Mouse (Mus musculus): ENCODE measurements around the gene Slc8a3.

Gene Slc8a3

DNA sequence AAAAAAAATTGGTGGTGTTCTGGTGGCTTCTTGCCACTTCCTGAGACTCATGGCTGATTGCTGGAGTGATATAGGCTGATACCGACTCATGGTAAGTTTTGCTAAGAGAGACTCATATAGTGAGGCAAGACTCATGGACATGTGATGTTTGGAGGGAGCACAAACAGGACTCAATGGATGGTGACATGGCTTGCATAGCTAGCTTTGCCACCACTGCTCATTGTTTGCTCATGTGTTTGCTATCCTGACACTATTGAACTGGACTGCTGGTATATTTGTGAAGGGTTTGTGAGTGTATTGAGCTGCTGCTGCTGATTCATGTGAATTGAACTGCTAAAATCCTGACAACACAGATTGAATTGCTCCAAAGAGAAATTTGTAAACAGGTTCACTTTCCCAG, 95.8 kb downstream of the Slc8a3 start:
- in situ Hi-C loops (cut with MboI) = no loop called here

DNA sequence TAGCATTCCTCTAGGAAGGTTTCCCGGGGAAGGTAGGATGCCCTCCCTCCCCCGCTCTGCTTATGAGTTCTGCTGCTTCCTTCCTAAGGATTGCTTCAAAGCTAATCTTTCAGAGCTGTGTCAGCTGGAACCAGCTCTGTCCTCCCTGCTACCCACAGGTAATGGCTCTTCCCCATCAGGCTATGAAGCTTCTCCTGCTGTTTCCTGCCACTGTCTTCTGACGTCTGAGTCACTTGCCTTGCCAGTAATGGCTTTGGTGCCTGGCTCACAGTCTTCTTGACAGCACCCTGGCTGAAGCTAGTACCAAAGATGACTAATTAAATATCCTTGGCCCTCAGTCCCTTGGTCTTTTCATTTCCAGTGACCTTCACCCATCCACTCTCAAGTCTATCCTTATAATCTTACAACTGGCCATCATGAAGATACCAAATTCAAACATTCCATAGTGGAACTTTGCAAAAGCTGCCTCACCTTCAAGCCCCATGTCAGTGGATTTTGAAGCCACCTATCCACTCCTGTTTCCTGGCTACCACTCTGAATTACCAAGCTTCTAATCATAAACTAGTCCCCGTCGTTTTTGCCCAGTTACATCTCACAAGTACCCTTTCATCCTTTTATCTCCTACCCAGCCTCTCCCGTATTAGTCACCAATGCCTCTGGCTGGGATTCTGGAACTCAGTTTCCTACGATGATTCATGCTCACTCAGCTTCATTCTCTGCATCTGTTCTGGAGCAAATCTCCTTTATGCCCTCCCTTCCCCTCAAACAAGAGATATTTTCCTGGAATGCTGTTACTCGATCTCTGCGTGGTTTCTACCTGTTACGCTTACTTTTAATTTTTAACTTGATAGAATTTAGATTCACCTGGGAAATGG, 97.3 kb downstream of the Slc8a3 start:
- in situ Hi-C loops (cut with MboI) = no loop called here

DNA sequence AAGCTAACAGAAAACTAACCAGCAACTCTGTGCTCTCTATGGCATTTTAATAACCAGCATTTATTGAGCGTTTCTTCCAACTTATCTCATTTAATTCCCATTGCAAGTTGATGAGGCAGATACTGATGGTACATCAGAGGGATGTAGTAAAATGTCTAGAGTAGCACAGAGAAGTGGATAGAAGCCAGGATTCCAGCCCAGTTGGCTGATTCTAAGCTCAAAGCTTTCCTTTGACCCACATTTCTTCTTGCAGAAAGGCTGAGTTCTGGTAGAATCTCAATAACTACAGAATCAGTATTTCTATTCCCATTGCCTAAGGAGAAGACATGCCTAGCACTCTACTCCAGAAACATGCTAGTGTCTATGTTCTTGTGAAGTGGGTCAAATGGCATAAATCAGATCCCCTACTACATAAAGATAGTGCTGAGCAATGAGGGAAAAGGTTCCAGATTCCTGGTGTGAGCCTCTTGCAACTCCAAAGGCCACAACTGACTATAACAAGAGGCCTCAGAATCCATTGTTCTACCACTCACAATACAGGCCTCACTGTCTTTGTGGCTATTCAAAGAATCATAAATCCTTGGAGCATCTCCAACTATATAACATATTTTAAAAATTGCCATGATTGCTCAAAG, 99.1 kb downstream of the Slc8a3 start:
- in situ Hi-C loops (cut with MboI) = no loop called here

DNA sequence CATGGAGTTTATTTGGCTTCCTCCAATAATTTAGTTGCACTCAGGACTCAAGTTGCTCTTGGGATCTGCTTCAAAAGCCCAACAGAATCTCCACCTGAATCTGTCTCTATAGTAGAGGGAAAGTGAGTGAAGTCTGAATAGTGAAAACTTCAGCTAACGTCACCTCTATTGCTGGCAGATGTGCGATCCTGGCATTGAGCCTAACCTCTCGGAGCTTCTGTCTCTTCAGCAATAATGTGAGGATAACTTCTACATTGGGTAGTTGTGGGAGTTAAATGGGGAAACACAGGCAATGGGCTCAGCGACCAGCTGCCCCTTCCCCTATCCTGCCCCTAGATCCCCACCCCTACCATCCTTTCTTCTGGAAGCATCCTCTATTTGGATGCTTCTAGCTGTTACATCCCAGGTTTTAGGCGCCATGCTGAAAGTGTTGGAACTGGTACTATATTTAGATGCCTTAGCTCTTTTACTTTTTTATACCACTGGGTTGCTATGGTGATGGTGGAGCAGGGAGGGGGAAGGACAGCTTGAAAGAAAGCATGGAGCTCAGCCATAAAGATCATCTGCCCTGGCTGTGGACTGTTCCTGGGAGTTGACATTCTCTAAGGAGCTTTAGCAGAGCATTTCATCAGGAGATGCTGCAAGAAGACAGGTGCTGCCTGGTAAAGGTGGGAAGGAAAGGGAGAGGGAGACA, 105.1 kb downstream of the Slc8a3 start:
- in situ Hi-C loops (cut with MboI) = no loop called here

DNA sequence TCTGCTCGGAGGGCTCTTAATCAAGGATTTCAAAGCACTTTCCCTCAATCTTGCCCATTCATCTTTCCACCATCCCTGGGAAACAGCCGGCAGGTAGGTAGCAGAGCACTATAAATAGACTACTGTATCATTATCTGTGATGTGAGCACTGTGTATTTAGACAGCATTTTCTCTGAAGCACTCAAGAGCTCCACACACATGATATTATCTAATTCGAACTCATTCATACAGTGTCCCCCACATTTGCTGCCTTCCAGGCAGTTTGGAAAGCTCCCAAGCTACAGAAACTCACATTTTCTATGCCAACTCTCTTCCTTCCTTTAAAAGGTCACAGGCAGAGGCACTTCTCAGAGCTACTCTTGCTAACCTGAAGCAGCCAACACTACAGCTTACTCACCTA, 106.4 kb downstream of the Slc8a3 start:
- in situ Hi-C loops (cut with MboI) = no loop called here

DNA sequence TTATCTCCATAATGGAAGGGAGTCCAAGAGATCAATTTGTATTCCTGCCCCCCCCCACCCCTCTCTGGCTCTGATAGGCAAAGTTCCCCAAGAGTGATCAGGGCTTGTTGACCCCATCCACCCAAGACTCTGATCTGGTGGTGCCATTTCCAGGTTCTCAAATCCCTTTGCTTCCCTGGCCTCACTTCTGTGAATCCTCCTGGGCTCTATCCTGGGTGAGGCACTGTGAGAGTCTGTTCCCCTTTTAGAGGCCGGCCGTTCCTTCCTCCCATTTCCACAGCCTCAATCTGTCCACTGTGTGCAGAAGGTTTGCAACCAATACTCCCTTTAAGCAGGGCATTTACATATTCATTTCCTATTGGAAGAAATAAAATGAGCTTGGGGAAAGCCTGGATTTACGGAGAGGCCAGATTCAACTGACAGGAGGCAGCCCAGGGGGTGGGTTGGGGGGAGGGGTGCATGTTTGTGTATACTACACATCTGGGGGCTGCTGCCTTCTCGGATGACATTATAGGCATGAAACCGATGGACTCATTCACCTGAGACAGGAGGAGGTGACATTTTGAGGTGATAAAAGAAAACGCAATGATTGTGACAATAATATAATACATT, 106.9 kb downstream of the Slc8a3 start:
- in situ Hi-C loops (cut with MboI) = no loop called here

DNA sequence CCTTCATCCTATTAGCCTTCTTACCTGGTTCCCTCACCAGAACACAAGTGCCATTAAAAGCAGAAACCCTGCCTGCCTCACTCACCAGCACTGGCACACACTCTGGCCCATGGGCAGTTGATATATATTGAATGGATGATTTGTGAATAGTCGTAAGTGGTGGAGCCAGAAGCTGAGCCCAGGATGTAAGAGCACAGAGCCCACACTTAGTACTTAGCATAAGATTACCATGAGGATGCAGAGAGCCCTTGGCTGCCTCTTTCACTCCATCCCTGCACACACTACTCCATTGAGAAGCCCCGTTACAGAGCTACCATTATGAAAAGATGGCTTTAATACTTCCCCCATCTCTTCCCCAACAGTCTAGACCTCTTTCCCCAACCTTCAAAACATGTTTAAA, 108.1 kb downstream of the Slc8a3 start:
- in situ Hi-C loops (cut with MboI) = no loop called here

DNA sequence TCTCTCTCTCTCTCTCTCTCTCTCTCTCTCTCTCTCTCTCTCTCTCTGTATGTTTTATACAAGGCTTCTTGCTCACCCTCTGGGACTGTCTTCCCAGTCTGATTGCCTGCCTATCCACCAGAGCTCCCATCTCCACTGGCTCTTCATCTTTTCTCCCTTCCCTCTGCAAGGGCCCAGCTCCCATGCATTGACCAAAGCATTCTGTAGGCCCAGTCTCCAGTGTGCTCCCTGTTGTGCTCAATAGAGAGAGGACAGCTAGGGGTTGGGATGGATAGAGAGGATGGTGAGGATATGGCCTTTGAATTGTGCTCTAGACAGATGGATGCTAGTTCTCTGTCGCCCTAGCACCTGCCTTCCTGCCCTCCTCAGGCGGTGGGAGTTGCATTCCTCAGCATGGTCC, 109.7 kb downstream of the Slc8a3 start:
- in situ Hi-C loops (cut with MboI) = no loop called here

DNA sequence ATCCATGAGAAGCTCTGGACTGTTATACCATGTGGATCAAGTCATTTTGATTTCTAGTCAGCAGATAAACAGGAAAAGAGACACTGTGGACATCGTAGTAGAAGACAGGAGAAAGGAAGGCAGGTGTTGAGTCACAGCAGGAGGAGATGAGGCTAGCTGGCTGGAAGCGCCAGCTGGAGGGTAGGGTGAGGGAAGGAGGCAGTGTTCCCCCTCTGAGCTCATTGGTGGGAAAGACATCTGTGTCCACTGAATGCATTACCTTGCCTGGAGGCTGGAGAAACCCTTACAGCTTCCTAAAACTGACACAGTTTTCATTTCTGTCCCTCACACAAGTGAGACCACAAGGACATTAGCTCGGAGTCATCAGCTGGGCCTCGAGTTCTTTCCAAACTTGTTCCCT, 113.6 kb downstream of the Slc8a3 start:
- in situ Hi-C loops (cut with MboI) = no loop called here

DNA sequence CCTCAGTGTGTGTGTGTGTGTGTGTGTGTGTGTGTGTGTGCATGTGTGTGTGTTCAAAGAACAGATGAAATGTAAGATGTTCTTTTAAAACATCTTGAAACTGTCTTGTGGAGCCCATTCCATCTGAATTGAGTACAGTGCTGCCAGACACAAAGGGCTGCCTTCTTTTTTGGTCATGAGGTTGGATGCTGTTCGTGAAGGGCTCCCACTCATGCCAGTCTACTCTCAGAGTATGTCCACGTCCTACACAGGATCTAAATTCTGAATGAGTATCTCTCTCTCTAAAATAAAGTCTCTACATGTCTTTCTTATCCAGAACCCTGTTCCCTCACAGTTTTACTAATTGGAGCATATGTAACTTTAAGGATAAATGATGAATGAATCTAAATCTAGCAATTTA, 124.4 kb downstream of the Slc8a3 start:
- in situ Hi-C loops (cut with MboI) = no loop called here

DNA sequence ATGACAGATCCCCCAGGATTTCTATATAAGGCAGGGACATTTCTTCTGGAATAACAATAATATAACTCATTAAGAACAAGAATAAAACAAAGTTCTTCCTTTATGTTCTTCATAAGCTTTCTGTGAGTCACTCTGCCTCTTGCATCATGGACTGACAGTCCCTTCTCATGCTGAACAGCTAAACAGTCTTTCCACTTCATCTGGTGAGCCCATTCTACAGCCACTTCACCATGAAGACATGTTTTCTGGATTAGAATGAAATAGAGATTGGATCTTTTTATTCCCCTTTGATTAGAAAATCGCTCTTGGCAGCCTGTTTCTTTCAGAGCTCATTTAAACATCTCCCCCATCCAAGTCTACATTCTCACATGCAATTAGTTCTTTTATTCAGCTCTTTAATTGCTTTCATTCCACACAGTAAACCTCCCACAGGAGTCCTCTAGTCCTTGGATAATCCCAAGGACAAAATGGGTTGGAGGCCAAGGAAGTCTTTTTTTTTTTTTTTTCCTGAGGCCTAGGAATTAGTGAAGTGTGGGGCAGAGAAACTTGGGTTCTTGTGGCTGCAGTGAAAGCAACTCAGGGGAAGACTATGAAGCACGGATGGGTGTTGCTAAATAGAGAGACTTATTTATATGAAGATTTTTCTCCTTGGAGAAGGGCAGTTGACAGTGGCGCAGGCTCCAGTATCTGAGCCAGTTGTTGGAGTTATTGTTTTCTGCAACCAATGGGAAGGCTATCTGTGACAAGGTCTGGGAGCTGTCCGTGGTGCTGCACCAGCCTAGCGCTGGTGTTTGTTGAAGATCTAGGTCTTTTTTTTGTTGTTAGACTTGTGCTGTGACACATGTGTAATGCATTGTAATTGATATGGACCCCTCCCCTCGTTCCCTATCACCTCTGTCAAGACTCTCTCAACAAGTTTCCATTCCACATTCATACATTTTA, 127.1 kb downstream of the Slc8a3 start:
- in situ Hi-C loops (cut with MboI) = no loop called here

DNA sequence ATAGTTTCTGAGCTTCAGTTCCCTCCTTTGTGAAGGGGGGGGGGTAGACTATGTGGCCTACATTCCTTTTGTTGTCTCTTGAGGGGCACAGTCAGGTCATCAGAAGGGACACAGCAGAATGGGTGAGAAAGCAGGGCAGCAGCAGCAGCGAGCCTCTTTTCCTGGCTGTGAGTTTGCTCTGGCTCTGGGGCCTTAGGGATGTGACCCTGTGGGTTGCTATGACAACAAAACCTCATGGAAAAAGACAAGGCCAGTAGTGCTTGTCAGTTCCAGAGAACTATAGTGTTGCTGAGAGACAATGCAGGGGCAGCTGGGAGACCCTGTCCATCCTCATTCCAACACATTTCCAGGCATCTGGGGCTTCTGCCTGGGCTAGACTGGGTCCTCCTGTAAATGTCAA, 129.8 kb downstream of the Slc8a3 start:
- in situ Hi-C loops (cut with MboI) = no loop called here

DNA sequence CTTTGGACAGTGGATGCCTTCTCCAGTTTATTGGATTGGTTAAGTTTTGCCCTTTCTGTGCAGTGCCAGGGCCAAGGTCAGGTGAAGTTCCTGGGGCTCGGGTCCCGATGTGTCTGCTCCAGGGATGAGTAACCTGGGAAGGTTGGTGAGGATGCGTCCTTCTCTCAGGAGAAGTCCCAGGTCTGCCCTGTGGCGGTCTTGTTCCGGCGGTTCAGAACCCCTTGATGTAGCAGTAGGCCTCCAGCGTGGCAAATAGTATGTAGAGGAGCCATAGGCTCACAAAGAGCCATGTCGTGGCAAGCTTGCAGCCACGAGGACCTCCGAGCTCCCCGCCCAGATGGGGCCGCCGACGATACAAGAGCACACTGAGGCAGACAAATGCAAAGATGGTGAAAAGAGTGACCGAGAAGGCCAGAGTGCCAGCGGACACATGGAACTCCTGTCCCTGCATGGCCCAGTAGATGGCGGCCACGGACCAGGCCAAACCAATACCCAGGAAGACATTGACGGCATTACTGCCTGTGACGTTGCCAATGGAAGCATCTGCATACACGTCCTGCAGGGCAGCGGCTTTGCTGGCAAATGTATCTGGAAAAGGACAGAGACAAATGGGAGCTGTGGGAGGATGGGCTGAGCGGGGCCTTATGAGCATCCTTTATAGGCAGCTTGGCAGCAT, 133.6 kb downstream of the Slc8a3 start:
- in situ Hi-C loops (cut with MboI) = no loop called here

DNA sequence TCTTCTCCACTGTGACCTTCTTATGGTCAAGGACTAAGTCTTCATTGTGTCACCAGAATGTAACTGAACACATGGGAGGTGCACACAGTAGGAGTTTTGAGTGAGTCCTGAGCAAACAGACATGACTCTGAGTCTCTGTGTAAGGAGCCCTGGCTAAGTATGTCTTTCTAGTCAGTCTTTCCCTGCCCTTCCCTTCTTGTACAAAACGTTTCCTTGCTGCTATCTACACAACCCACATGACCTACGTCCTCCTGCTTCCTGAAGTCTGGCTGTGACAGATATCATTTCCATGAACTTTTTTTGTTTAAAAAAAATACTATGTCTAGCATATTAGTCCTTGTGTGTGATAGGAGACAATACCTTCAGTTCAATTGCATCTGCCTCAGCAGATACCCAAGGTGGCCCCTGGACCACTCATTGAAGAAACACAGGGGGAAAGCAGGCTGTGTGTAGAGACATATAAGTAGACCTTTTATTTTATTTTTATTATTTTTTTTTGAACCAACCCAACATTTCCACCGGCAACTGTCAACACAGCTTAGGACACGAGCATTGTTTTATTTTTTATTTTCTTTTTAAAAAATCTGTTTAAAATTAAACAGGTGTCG, 135.4 kb downstream of the Slc8a3 start:
- in situ Hi-C loops (cut with MboI) = no loop called here

DNA sequence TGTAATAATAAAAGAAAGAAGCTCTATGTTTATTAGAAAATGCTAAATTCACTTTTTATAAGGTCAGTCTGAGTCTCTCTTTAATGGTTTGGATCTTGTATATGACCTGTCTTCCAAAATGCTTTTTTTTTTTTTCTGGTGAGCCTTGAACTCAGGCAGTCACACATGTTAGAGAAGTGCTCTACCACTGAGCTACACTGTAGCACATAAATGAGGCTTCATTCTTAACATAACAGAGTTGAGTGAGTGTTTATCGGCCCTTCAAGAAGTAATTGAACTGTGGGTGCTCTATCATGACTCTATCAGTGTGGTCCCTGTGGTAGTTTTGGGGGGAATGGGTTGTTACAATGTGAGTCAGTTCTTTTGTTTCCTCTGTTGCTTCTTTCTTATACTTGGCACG, 139.0 kb downstream of the Slc8a3 start:
- in situ Hi-C loops (cut with MboI) = no loop called here

DNA sequence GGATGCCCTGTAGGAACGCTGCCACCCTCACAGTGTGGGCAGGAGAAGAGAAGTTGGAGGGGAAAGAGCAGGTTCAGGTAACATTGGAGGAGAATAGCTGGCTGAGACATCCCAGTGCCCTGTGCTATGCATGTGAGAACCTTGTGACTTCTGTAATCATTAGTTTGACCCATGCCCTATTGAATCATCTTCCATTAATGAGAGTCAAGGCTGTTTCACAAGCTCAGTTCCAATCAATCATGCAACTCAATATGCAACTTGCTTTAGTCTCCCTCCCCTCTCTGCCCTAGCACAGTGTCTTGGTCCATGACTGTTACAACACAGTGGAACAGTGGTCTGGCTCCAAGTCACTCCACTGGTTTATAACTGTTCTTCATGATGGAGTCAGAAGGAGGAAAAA, 143.3 kb downstream of the Slc8a3 start:
- in situ Hi-C loops (cut with MboI) = no loop called here

DNA sequence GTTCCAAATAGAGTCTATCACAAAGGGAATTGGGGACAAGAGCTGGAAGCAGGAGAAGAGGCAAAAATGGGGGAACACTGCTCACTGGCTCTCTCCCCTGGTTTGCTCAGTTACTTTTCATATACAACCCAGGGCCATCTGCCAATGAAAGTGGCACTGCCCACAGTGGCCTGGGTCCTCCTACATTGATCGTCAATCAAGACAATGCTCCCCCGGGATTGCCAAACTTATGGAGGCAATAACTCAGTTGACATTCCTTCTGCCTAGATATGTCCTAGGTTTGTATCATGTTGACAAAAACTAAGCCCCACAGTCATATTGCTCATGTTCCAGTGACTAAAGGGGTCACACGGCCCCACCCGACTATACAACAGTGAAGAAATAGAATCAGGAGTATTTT, 144.0 kb downstream of the Slc8a3 start:
- in situ Hi-C loops (cut with MboI) = no loop called here

DNA sequence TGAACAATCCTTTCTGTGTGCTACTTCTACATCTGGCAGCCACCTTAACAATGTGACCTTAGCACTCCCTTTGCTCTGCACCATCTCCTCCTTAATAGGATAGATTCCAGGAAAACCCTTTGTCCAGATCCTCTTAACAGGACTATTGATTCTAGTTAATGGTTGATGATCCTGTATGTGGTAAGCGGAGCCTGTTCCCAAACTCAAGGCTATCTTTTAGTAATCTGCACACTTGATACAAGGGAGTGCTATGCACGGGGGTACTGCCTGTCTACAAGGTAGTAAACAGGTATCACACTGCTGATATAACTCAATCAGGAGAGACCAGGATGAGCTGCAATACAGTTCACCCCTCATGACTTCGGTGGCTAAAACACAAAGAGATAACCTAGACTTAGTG, 144.6 kb downstream of the Slc8a3 start:
- in situ Hi-C loops (cut with MboI) = no loop called here

DNA sequence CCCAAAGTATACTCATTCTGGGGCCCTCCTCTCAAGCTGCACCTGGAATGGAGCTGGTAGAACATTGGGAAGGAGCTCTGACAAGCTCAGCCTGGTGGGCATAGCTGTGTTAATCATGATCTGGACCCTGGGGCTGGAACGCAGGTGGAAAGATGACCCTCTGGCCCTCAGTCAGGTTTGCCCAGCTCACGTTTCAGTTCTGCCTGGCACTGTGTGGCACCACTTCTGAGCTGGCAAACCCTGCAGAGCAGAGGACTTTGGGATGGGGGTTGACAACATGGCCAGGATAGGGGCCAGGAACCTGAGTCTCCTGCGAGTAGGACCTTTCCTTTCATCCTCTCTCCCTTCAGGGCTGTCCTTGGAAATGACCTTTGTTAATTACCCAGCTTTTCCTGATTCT, 146.3 kb downstream of the Slc8a3 start:
- in situ Hi-C loops (cut with MboI) = no loop called here

DNA sequence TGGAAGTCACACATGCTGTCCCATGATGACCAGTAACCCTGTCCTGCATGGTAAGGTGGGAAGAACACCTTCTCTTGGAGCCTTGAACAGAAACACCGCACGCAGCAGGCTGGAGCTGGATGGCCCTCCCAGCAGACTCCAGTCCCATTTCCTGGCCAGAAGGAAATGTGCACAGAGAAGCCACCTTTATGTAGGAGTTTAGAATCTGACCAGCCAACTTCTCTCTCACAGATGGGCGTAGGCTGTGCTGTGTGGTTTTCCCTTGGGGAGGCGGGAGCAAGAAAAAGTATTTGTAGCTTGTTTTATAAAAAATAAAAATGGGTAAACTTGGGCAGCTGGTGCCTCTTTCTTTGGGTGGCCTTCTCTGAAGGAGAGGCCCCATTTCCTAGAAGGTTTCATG, 146.9 kb downstream of the Slc8a3 start:
- in situ Hi-C loops (cut with MboI) = no loop called here

All from mature B cell (primary cell).